Mouse (Mus musculus) liver, postnatal 0 days (tissue): ENCODE results near the gene Dpf2. TPM values are rescaled to one million over a fixed set of nuclear protein-coding genes. Genes with fewer than 3 reads are reported as not detected.

Experiments used
- ATAC-seq: fragments of 200-750 bp; cut with Nextera tagmentation; 2 replicates; pipeline ENCODE4 v1.8.0; 2017; ENCODE audit warnings: mild to moderate bottlenecking, moderate library complexity
- DNase-seq: peaks from one replicate; pipeline ENCODE4 v3.0.0-alpha.2; 2016
- H3K27ac ChIP-seq: fragments of 300-500 bp; sonication (generic); 2 replicates; pipeline ENCODE4 v1.5.1; 2014; ENCODE audit warnings: antibody characterized with exemption, moderate library complexity, mild to moderate bottlenecking, low read depth
- H3K27me3 ChIP-seq: fragments of 300-500 bp; sonication (generic); 2 replicates; pipeline ENCODE4 v1.6.1; 2014; ENCODE audit warnings: low read length, control low read depth, mixed read lengths; ENCODE audit not compliant: insufficient read depth
- H3K36me3 ChIP-seq: fragments of 300-500 bp; sonication (generic); replicated peaks from 2 replicates; pipeline ENCODE4 v1.6.1; 2014; ENCODE audit warnings: mild to moderate bottlenecking, control low read depth, low read length, moderate library complexity, mixed read lengths; ENCODE audit not compliant: insufficient read depth
- H3K4me1 ChIP-seq: fragments of 300-500 bp; sonication (generic); 2 replicates; pipeline ENCODE4 v1.6.1; 2014; ENCODE audit warnings: antibody characterized with exemption, mild to moderate bottlenecking, control low read depth; ENCODE audit not compliant: insufficient read depth
- H3K4me2 ChIP-seq: fragments of 300-500 bp; sonication (generic); 2 replicates; pipeline ENCODE4 v1.6.1; 2014; ENCODE audit warnings: low read depth, mild to moderate bottlenecking, low read length, moderate library complexity, mixed read lengths
- H3K4me3 ChIP-seq: fragments of 300-500 bp; sonication (generic); 2 replicates; pipeline ENCODE4 v1.5.1; 2014; ENCODE audit warnings: low read depth, low read length
- H3K9ac ChIP-seq: fragments of 300-500 bp; sonication (generic); replicated peaks from 2 replicates; pipeline ENCODE4 v1.6.1; 2014; ENCODE audit warnings: mild to moderate bottlenecking, moderate library complexity
- H3K9me3 ChIP-seq: fragments of 300-500 bp; sonication (generic); 2 replicates; pipeline ENCODE4 v1.6.1; 2016; ENCODE audit warnings: mild to moderate bottlenecking, control low read depth, low read length, mixed read lengths
- CTCF ChIP-seq: sonication (generic); IDR thresholded peaks from 2 replicates; pipeline ENCODE4 v1.5.1; 2016; ENCODE audit warnings: antibody characterized with exemption, low read depth
- EP300 ChIP-seq: IDR thresholded peaks from 2 replicates; pipeline ENCODE4 v1.6.1; 2016; ENCODE audit warnings: antibody characterized with exemption, low read depth, mild to moderate bottlenecking
- WGBS: fragments of 180-500 bp; shearing (Covaris S2); extraction: QIAGEN DNeasy Blood & Tissue Kit; methylation state at CpG from one replicate; pipeline ENCODE4 v1.1.7; 2014; ENCODE audit not compliant: insufficient replicate concordance; 5-methylcytosine and 5-hydroxymethylcytosine counted together
- polyA plus RNA-seq: library from polyadenylated mRNA; unstranded; fragments of >200 nt; fragmentation: Nextera tagmentation; extraction: Ambion mirVana; gene quantifications from 2 replicates; pipeline ENCODE4 v1.2.1, GENCODE M21; 2015

Dpf2 gene
- polyA plus RNA-seq, 1 experiment from 2014 or later = 32.6 TPM

DNA sequence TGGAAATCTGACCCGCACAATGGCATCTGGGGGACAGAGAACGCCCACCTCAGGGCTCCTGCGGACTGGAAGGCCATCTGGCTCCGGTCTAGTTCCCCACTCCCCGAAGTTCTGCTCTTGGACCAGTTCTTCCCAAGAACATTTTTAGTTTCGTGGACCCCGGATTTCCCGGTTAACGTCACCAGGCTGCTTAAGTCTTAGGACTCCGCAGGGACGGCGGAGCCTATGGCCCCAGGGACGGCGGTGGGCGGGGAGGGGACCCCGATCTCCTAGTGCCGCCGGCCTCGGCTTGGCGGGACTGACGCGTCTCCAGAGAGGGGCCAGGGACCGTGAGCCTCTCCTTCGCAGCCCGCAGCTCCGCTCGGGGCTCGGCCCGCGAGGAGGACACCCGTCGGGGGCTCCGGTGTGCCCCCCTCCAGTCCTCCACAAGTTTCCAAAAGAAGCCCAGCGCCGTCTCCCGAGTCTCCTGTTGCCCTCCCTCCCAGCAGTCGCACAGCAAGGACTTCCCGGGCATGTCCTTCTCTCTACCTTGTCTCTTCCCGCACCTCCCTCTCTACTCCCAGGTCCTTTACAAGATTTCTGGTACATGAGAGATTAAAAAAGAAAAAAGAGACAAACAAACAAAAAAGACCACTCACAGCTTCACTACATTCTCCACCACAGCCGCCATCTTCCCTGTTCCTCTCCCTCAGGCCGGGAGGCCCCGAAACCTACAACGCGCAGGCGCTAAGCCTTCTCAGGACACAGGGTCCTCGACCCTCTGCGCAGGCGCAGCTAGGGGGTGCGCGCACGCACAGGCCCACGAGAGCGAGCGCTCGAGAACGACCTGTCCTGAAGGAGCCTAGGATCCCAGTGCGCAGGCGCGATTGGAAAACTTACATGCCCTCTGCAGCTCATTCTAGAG lies 455 bp downstream of the Dpf2 start:
- H3K4me2 ChIP-seq = peak overlapping the region; percentile 92
- TF ChIP-seq CTCF (peak; percentile 48), EP300 (no peak)
- no peaks in the 10 kb centered on the region for H3K27me3 ChIP-seq
- H3K27ac ChIP-seq = peak overlapping the region; percentile 83
- H3K9ac ChIP-seq = peak overlapping the region; percentile 91
- no peaks in the 10 kb centered on the region for H3K9me3 ChIP-seq
- ATAC-seq (peak; percentile 98), DNase-seq (peak; percentile 99)
- peaks cover 27% of the 10 kb centered on the region for H3K4me1 ChIP-seq
- H3K36me3 ChIP-seq = 0 out of 2 replicates have a peak, but pooled peaks cover 6% of the 10 kb centered on the region
- peak overlapping the region; percentile 79 for H3K4me3 ChIP-seq
- WGBS = 2% methylated on average over 56 of the region's 59 CpGs

GRCm38 (mm10) chr19:5911430-5912102 lies 1.2 kb downstream of the Dpf2 start:
- no peak for TF ChIP-seq CTCF
- TF ChIP-seq EP300 = no peak
- DNase-seq (no peak), ATAC-seq (no peak)
- peak overlapping the region; percentile 91 for H3K9ac ChIP-seq
- H3K9me3 ChIP-seq = no peaks in the 10 kb centered on the region
- H3K4me2 ChIP-seq = peak overlapping the region; percentile 92
- H3K36me3 ChIP-seq = peaks cover 9% of the 10 kb centered on the region
- peak overlapping the region; percentile 80 for H3K27ac ChIP-seq
- H3K4me1 ChIP-seq = peaks cover 27% of the 10 kb centered on the region
- no peaks in the 10 kb centered on the region for H3K27me3 ChIP-seq
- H3K4me3 ChIP-seq = peak overlapping the region; percentile 79
- WGBS = 4% methylated on average over 14 of the region's 14 CpGs

DNA sequence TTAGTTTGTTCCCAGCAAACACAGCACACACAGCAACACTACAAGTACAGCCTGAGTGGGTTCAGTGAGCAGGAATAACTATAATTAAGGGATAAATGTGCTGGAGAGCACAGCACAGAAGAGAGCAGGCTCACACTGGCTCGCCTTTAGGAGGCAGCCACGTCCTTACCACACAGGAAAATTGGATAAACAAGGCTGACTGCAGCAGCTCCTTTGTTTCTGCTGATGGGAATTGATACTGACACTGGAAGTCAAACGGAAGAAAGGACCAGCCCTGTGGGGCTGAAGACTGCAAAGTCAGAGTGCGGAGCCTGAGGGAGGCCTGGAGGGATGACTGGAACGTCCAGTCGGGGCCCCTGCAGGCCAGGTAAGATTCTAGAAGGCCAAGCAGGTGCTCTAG lies 2.6 kb downstream of the Dpf2 start:
- Histone ChIP-seq H3K27ac (no peak overlapping the region), H3K4me3 (no peak overlapping the region), H3K4me2 (peak overlapping the region; percentile 92; the same call in 1 of the 2 replicates), H3K4me1 (peaks cover 25% of the 10 kb centered on the region), H3K9me3 (no peaks in the 10 kb centered on the region), H3K36me3 (peaks cover 23% of the 10 kb centered on the region), H3K9ac (no peak overlapping the region), H3K27me3 (no peaks in the 10 kb centered on the region)
- no peak for DNase-seq
- WGBS = 61% methylated on average over 6 of the region's 6 CpGs
- ATAC-seq = no peak
- TF ChIP-seq CTCF (0 out of 2 replicates have a peak, but pooled peaks have one; percentile 12), EP300 (no peak)

DNA sequence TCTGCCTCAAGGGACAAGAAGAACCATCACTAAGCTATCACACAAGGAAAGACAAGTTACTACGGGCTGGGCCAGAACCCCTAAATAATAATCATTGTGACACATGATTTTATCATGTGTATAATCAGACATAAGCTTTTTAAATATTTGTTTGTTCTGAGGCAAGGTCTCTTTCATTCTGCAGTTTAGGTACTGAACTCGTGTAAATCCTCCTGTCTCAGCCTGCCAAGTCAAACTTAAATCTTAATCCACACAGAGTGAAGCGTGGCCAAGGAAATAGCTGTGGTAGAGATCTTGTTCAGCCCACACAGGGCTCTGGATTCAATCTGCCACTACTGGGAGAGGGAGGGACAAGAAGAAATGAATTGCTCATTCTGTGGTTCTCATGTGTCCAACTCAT lies 5.5 kb downstream of the Dpf2 start:
- no peaks in the 10 kb centered on the region for H3K27me3 ChIP-seq
- peaks cover 52% of the 10 kb centered on the region for H3K36me3 ChIP-seq
- TF ChIP-seq EP300 (no peak), CTCF (no peak)
- H3K4me3 ChIP-seq = no peak overlapping the region
- ATAC-seq = no peak
- WGBS = 86% methylated on average over 3 of the region's 3 CpGs
- H3K9ac ChIP-seq = no peak overlapping the region
- DNase-seq = no peak
- no peak overlapping the region for H3K4me2 ChIP-seq
- no peak overlapping the region for H3K27ac ChIP-seq
- peaks cover 13% of the 10 kb centered on the region for H3K4me1 ChIP-seq
- H3K9me3 ChIP-seq = no peaks in the 10 kb centered on the region

GRCm38 (mm10) chr19:5894002-5894678 lies 18.7 kb downstream of the Dpf2 start, which contains the start of gene Tigd3:
Gene Tigd3, minus strand, starts transcription at chr19:5894149.
- ATAC-seq = peak; percentile 93
- H3K27ac ChIP-seq = peak within 1 kb of the TSS; percentile 62
- H3K4me1 ChIP-seq = peaks cover 12% of the 10 kb centered on the region
- no peaks in the 10 kb centered on the region for H3K9me3 ChIP-seq
- TF ChIP-seq CTCF (no peak), EP300 (no peak; the same call in 1 of the 2 replicates)
- H3K27me3 ChIP-seq = peaks cover 9% of the 10 kb centered on the region
- peak; percentile 93 for DNase-seq
- H3K36me3 ChIP-seq = peaks cover 15% of the 10 kb centered on the region
- H3K4me3 ChIP-seq = peak within 1 kb of the TSS; percentile 60
- H3K9ac ChIP-seq = peak within 1 kb of the TSS; percentile 72
- H3K4me2 ChIP-seq = peak within 1 kb of the TSS; percentile 91
- WGBS = 4% methylated on average over 36 of the region's 36 CpGs
